Mouse (Mus musculus): Measurements from ENCODE around the gene Atp2b4. TPM values are rescaled to one million over a fixed set of nuclear protein-coding genes. Genes with fewer than 3 reads are reported as not detected.
"Not testable (repeated sequence)": the region's sequence is repeated elsewhere in the genome, so short reads cannot be mapped to it uniquely, and the experiment has no call there.

Gene Atp2b4
- polyA plus RNA-seq, 1 experiment from 2014 or later: 8.2 TPM

DNA sequence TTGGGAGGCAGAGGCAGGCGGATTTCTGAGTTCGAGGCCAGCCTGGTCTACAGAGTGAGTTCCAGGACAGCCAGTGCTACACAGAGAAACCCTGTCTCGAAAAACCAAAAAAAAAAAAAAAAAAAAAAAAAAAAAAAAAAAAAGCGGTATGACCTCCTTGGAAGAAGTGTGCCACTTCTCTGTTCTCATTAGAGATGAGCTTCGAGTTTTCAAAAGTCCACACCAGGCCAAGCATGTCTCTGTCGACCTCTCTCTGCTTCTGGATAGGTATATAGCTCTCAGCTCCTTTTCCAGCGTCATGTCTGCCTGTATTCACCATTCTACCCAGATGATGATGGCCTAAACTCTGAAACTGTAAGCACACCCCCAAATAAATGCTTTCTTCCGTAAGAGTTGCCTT lies 135.1 kb downstream of the Atp2b4 start:
- ATAC-seq (replicated peaks; ENCODE audit: low FRiP score); H3K4me2 ChIP-seq (ENCODE audit: low read depth, low read length, severe bottlenecking); H3K4me3 ChIP-seq (ENCODE audit: low read depth, low read length); H3K36me3 ChIP-seq (ENCODE audit: control insufficient read depth, insufficient read depth, low read length); H3K9me3 ChIP-seq (ENCODE audit: control insufficient read depth, low read length); H3K4me1 ChIP-seq (replicated peaks; ENCODE audit: control insufficient read depth, insufficient read depth, low read length); H3K27ac ChIP-seq (ENCODE audit: low read depth, low read length); DNase-seq (ENCODE audit: low spot score); H3K9ac ChIP-seq (ENCODE audit: low read length); H3K27me3 ChIP-seq (ENCODE audit: control insufficient read depth, insufficient read depth, low read length): not testable (repeated sequence)
- WGBS: 91% methylated on average over 7 of the region's 8 CpGs

DNA sequence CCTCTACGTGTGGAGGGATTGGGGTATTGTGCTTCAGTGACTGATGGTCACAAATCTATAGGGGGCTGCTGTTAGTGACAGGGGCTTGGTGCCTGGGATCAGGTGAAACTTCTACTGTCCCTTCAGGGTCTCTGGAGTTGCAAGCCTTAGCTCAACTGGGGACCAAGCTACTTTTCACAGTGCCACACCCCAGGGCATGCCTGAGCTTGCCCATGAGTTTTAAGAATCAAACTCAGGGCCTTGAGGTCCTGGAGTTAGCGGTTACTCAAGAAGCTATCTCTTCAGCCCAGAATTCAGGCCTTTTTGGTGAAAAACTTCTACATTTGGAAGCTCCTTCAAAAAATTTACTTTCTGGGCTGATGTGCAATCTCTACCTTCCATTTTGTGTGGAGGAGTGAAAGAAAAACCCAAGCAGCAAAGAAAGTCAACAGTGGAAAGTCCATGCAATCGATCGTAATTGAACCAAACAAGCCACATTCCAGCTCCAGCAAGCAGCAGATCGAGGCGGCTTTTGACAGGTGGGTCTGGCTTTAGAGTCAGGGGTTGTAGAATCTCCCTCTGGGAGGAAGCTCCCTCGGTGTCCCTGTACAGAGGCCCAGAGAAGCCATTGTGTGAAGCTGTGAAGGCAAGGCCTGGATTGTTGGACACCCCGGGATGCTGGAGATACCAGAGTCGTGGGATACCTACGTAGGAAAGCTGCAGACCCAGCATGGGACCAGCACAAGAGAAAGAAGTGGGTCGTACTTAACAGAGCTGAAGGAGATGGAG lies 136.5 kb downstream of the Atp2b4 start:
- Histone ChIP-seq H3K9ac (ENCODE audit: low read length) (no peak overlapping the region), H3K9me3 (ENCODE audit: control insufficient read depth, low read length) (no peaks in the 10 kb centered on the region), H3K4me2 (ENCODE audit: low read depth, low read length, severe bottlenecking) (no peak overlapping the region), H3K36me3 (ENCODE audit: control insufficient read depth, insufficient read depth, low read length) (no peaks in the 10 kb centered on the region), H3K27me3 (ENCODE audit: control insufficient read depth, insufficient read depth, low read length) (no peaks in the 10 kb centered on the region), H3K4me3 (ENCODE audit: low read depth, low read length) (no peak overlapping the region), H3K4me1 (replicated peaks; ENCODE audit: control insufficient read depth, insufficient read depth, low read length) (peaks cover 2% of the 10 kb centered on the region; the same call in 1 of the 2 replicates), H3K27ac (ENCODE audit: low read depth, low read length) (no peak overlapping the region)
- WGBS: 58% methylated on average over 11 of the region's 11 CpGs
- no peak for DNase-seq (ENCODE audit: low spot score)
- no peak for ATAC-seq (replicated peaks; ENCODE audit: low FRiP score)

DNA sequence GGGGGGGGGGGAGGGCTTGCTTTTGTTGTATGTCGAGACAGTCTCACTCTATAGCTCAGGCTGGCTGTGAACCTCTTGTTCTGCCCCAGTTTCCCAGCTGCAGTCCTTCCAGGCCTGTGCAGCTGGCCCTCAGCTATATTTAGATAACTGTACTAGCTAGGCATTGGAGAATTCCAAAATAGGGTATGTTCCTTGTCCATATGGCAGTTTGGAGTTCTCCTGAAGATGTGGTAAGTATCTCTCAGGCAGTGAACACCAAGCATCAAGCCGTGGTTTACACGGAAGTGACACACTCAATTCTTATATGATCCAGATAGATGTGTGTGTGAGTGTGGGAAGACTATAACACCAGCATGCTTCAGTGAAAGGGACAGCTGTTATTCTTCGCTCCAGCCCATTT lies 137.4 kb downstream of the Atp2b4 start:
- DNase-seq (ENCODE audit: low spot score) (no peak), ATAC-seq (replicated peaks; ENCODE audit: low FRiP score) (no peak)
- H3K36me3 ChIP-seq (ENCODE audit: control insufficient read depth, insufficient read depth, low read length): no peaks in the 10 kb centered on the region
- H3K27ac ChIP-seq (ENCODE audit: low read depth, low read length): no peak overlapping the region
- H3K9me3 ChIP-seq (ENCODE audit: control insufficient read depth, low read length): no peaks in the 10 kb centered on the region
- H3K4me2 ChIP-seq (ENCODE audit: low read depth, low read length, severe bottlenecking): no peak overlapping the region
- H3K27me3 ChIP-seq (ENCODE audit: control insufficient read depth, insufficient read depth, low read length): no peaks in the 10 kb centered on the region
- 82% methylated on average over 4 of the region's 4 CpGs for WGBS
- H3K4me3 ChIP-seq (ENCODE audit: low read depth, low read length): no peak overlapping the region
- H3K4me1 ChIP-seq (replicated peaks; ENCODE audit: control insufficient read depth, insufficient read depth, low read length): peaks cover 2% of the 10 kb centered on the region; the same call in 1 of the 2 replicates
- no peak overlapping the region for H3K9ac ChIP-seq (ENCODE audit: low read length)

DNA sequence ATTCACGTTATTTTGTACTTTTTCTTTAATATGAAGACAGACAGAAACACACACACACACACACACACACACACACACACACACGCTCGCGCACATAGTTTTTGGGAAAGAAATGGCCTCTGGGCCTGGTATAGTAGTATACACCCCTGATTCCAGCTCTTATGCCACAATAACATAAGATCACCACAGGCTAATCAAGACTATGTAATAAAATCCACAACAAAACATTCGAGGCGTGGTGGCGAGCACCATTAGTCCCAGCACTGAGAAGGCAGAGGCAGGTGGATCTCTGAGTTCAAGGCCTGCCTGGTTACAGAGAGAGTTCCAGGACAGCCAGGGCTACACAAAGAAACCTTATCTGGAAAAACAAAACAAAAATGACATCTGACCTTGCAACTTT lies 137.9 kb downstream of the Atp2b4 start:
- H3K27me3 ChIP-seq (ENCODE audit: control insufficient read depth, insufficient read depth, low read length): no peaks in the 10 kb centered on the region
- H3K4me1 ChIP-seq (replicated peaks; ENCODE audit: control insufficient read depth, insufficient read depth, low read length): peaks cover 2% of the 10 kb centered on the region; the same call in 1 of the 2 replicates
- H3K4me2 ChIP-seq (ENCODE audit: low read depth, low read length, severe bottlenecking): no peak overlapping the region
- 95% methylated on average over 7 of the region's 7 CpGs for WGBS
- no peak overlapping the region for H3K9ac ChIP-seq (ENCODE audit: low read length)
- H3K36me3 ChIP-seq (ENCODE audit: control insufficient read depth, insufficient read depth, low read length): no peaks in the 10 kb centered on the region
- no peak overlapping the region for H3K4me3 ChIP-seq (ENCODE audit: low read depth, low read length)
- no peak overlapping the region for H3K27ac ChIP-seq (ENCODE audit: low read depth, low read length)
- H3K9me3 ChIP-seq (ENCODE audit: control insufficient read depth, low read length): no peaks in the 10 kb centered on the region
- no peak for DNase-seq (ENCODE audit: low spot score)
- ATAC-seq (replicated peaks; ENCODE audit: low FRiP score): no peak

DNA sequence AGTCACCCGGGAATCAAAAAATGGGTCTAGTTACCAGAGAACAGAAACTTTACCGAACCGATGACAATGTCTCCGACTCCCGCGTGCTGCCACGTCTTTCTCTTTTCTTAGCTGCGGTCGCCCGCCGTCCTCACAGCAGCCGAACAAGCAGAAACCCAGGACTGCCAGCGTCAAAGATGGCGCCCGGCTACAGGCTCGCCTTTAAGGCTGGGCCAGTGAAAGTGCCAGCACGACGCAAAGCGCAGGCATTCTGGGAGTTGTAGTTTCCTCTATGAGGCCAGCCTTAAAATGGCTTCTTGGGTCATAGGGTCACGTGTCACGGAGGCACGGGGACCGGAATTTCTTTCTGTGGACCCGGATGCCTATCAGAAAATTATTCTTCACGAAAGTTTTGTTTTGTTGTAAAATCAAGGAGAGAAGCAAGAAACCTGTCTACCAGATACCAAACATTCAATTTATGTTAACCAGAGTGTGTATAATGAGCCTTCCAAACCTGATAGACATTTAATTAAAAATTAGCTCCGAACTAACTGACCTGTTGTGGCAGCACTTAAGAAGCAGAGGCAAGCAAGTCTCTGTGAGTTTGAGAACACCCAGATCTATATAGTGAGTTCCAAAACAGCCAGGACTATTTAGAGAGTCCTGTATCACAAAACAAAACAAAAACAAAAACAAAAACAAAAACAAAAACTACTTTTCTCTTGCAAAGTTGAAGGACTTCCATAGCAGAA lies 139.5 kb downstream of the Atp2b4 start, which contains the start of gene Gm38394:
Gm38394 (minus strand) TSS at position 116 of the 731 bp plus-strand sequence.
- Histone ChIP-seq H3K4me3 (ENCODE audit: low read depth, low read length) (peak within 1 kb of the TSS; percentile 88), H3K27ac (ENCODE audit: low read depth, low read length) (peak within 1 kb of the TSS; percentile 77), H3K9me3 (ENCODE audit: control insufficient read depth, low read length) (no peaks in the 10 kb centered on the region), H3K9ac (ENCODE audit: low read length) (peak within 1 kb of the TSS; percentile 89), H3K4me1 (replicated peaks; ENCODE audit: control insufficient read depth, insufficient read depth, low read length) (peaks cover 5% of the 10 kb centered on the region; the same call in 1 of the 2 replicates), H3K36me3 (ENCODE audit: control insufficient read depth, insufficient read depth, low read length) (peaks cover 3% of the 10 kb centered on the region; the same call in 1 of the 2 replicates), H3K4me2 (ENCODE audit: low read depth, low read length, severe bottlenecking) (peak within 1 kb of the TSS; percentile 74), H3K27me3 (ENCODE audit: control insufficient read depth, insufficient read depth, low read length) (no peaks in the 10 kb centered on the region)
- DNase-seq (ENCODE audit: low spot score): peak; percentile 95
- 3% methylated on average over 26 of the region's 26 CpGs for WGBS
- ATAC-seq (replicated peaks; ENCODE audit: low FRiP score): peak; percentile 98

DNA sequence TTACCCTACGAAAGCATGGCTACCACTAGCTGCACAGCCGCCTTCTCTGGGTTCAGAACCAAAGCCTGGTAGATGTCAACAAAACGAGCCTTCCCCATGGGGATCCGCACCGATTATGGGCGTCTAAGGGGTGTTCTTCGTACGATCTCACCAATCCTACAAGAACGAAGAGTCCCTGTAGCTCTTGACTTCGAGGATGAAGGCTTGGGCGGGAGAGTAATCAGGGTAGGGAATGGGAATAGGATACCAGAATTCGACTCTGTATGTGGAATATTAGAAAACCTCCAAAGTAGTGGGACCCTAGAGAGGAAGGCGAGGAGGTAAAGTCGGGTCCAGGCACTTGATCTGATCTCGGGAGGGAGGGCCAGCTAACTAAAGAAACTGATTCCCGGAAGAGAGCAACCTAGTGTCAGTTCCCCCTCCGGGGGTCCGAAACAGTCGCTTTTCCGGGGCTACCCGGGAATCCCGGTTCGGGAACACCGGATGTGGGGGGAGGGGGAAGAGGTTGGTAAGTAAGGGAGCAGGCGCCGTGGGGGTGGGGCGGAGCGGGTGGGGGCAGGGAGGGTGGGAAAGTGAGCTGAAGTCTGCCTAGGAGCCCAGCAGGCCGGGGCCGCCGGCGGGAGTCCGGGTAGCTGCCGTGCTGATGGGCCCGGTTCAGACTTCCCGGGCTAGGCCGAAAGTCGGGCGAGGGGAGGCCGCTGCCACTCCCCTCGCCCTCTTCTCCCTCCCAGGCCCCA lies 140.2 kb downstream of the Atp2b4 start, which contains the start of gene Zbed6:
Zbed6 (minus strand) TSS at position 420 of the 737 bp plus-strand sequence.
- DNase-seq (ENCODE audit: low spot score): peak; percentile 86
- Histone ChIP-seq H3K36me3 (ENCODE audit: control insufficient read depth, insufficient read depth, low read length) (peaks cover 3% of the 10 kb centered on the region; the same call in 1 of the 2 replicates), H3K9me3 (ENCODE audit: control insufficient read depth, low read length) (no peaks in the 10 kb centered on the region), H3K4me1 (replicated peaks; ENCODE audit: control insufficient read depth, insufficient read depth, low read length) (peaks cover 5% of the 10 kb centered on the region; the same call in 1 of the 2 replicates), H3K27me3 (ENCODE audit: control insufficient read depth, insufficient read depth, low read length) (no peaks in the 10 kb centered on the region), H3K4me3 (ENCODE audit: low read depth, low read length) (peak within 1 kb of the TSS; percentile 88), H3K27ac (ENCODE audit: low read depth, low read length) (peak within 1 kb of the TSS; percentile 77), H3K4me2 (ENCODE audit: low read depth, low read length, severe bottlenecking) (peak within 1 kb of the TSS; percentile 74), H3K9ac (ENCODE audit: low read length) (peak within 1 kb of the TSS; percentile 89)
- 2% methylated on average over 41 of the region's 41 CpGs for WGBS
- ATAC-seq (replicated peaks; ENCODE audit: low FRiP score): peak; percentile 81

DNA sequence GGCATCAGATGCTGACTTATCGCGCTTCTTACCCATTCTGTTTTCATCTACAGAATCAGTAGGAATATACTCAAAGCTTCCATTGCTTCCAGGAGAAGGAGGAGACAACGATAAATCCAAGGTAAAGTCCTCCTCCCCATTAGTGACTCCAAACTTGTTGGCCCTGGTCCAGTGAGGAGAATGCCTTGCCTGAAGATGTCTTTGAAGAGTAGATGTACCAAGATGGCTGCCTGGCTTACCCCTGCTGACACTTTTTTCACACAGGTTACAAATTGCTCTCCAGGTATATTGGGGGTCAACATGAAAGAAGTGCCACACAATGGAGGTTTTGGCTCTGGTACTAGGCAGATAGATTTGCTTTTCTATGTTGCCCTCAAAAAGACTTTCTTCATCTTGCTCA lies 142.0 kb downstream of the Atp2b4 start:
- Histone ChIP-seq H3K27ac (ENCODE audit: low read depth, low read length) (no peak overlapping the region), H3K9me3 (ENCODE audit: control insufficient read depth, low read length) (no peaks in the 10 kb centered on the region), H3K4me3 (ENCODE audit: low read depth, low read length) (no peak overlapping the region), H3K27me3 (ENCODE audit: control insufficient read depth, insufficient read depth, low read length) (no peaks in the 10 kb centered on the region), H3K4me2 (ENCODE audit: low read depth, low read length, severe bottlenecking) (no peak overlapping the region), H3K9ac (ENCODE audit: low read length) (no peak overlapping the region), H3K4me1 (replicated peaks; ENCODE audit: control insufficient read depth, insufficient read depth, low read length) (peaks cover 5% of the 10 kb centered on the region; the same call in 1 of the 2 replicates), H3K36me3 (ENCODE audit: control insufficient read depth, insufficient read depth, low read length) (peaks cover 3% of the 10 kb centered on the region; the same call in 1 of the 2 replicates)
- DNase-seq (ENCODE audit: low spot score) (no peak), ATAC-seq (replicated peaks; ENCODE audit: low FRiP score) (no peak)
- WGBS: 90% methylated on average over 3 of the region's 3 CpGs

DNA sequence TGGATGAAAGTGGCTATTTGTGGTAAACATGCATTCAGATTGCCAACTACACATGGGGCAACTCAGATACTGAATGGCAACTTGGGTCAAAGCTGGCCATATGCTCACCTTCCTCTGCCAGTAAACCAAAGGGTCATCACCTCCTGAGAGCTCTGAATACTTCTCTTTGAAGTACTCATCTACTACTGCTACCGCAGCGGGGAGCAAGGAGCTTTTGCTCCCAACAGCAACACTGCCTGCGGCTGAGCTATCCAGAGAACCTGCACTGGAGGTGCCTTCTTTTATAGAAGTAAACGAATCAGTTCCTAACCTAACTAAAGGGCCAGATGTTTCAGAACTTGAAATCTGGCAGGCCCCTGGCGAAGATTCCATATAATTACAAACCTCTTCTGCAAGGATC lies 144.0 kb downstream of the Atp2b4 start:
- Histone ChIP-seq H3K4me3 (ENCODE audit: low read depth, low read length) (no peak overlapping the region), H3K36me3 (ENCODE audit: control insufficient read depth, insufficient read depth, low read length) (peaks cover 3% of the 10 kb centered on the region; the same call in 1 of the 2 replicates), H3K4me2 (ENCODE audit: low read depth, low read length, severe bottlenecking) (no peak overlapping the region), H3K9me3 (ENCODE audit: control insufficient read depth, low read length) (no peaks in the 10 kb centered on the region), H3K27me3 (ENCODE audit: control insufficient read depth, insufficient read depth, low read length) (no peaks in the 10 kb centered on the region), H3K9ac (ENCODE audit: low read length) (no peak overlapping the region), H3K27ac (ENCODE audit: low read depth, low read length) (no peak overlapping the region), H3K4me1 (replicated peaks; ENCODE audit: control insufficient read depth, insufficient read depth, low read length) (peaks cover 5% of the 10 kb centered on the region; the same call in 1 of the 2 replicates)
- DNase-seq (ENCODE audit: low spot score) (no peak), ATAC-seq (replicated peaks; ENCODE audit: low FRiP score) (no peak)
- WGBS: 76% methylated on average over 5 of the region's 5 CpGs

Measured in forebrain, embryonic 11.5 days (tissue).